Mouse (Mus musculus) lung, embryonic 16.5 days (tissue): ENCODE results near the gene Git2. TPM values are rescaled to one million over a fixed set of nuclear protein-coding genes. Genes with fewer than 3 reads are reported as not detected.

Experiments used
- ATAC-seq: fragments of 200-750 bp; cut with Nextera tagmentation; 2 replicates; pipeline ENCODE4 v1.8.0; 2017; ENCODE audit warnings: low read depth, mild to moderate bottlenecking, moderate library complexity
- H3K27ac ChIP-seq: fragments of 300-500 bp; sonication (generic); 2 replicates; pipeline ENCODE4 v1.5.1; 2014; ENCODE audit warnings: mild to moderate bottlenecking, control low read depth, low read length
- H3K27me3 ChIP-seq: fragments of 300-500 bp; sonication (generic); 2 replicates; pipeline ENCODE4 v1.6.1; 2014; ENCODE audit warnings: low read depth, low read length, mixed read lengths; ENCODE audit not compliant: control insufficient read depth, insufficient read depth
- H3K36me3 ChIP-seq: fragments of 300-500 bp; sonication (generic); 2 replicates; pipeline ENCODE4 v1.6.1; 2014; ENCODE audit warnings: low read length; ENCODE audit not compliant: control insufficient read depth, insufficient read depth
- H3K4me1 ChIP-seq: fragments of 300-500 bp; sonication (generic); replicated peaks from 2 replicates; pipeline ENCODE4 v1.6.1; 2014; ENCODE audit warnings: low read length, mixed read lengths; ENCODE audit not compliant: control insufficient read depth, insufficient read depth
- H3K4me2 ChIP-seq: fragments of 300-500 bp; sonication (generic); 2 replicates; pipeline ENCODE4 v1.6.1; 2014; ENCODE audit warnings: low read depth, low read length, control low read depth
- H3K4me3 ChIP-seq: fragments of 300-500 bp; sonication (generic); 2 replicates; pipeline ENCODE4 v1.5.1; 2014; ENCODE audit warnings: mild to moderate bottlenecking, low read length, control low read depth
- H3K9ac ChIP-seq: fragments of 300-500 bp; sonication (generic); 2 replicates; pipeline ENCODE4 v1.6.1; 2014; ENCODE audit warnings: low read length, control low read depth
- H3K9me3 ChIP-seq: fragments of 300-500 bp; sonication (generic); 2 replicates; pipeline ENCODE4 v1.6.1; 2016; ENCODE audit warnings: low read length; ENCODE audit not compliant: control insufficient read depth
- WGBS: fragments of 180-500 bp; shearing (Covaris S2); extraction: QIAGEN DNeasy Blood & Tissue Kit; methylation state at CpG from one replicate; pipeline ENCODE4 v1.1.7; 2014; 5-methylcytosine and 5-hydroxymethylcytosine counted together
- polyA plus RNA-seq: library from polyadenylated mRNA; unstranded; fragments of >200 nt; fragmentation: Nextera tagmentation; extraction: Ambion mirVana; gene quantifications from 2 replicates; pipeline ENCODE4 v1.2.1, GENCODE M21; 2015

Gene Git2
- polyA plus RNA-seq, 1 experiment from 2014 or later: 59.0 TPM

DNA sequence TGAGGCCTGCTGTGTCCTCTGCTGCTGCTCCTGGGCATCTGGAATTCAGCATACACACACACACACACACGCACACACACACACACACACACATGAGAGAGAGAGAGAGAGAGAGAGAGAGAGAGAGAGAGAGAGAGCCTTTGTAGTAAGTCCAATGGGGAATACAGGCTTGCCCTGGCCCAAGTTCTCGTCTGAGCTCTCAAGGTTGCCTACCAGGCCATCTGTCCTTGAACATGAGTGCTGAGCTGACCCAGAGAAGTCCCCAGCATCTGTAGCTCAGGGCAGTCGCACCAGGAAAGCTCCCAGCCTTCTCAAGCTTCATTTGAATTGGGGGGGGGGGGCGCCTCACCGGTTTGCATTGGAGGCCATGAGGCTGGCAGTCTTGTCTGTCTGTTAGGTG is 9.9 kb upstream of the Git2 start:
- ATAC-seq: no peak; the same call in 1 of the 2 replicates
- Histone ChIP-seq H3K27me3 (no peaks in the 10 kb centered on the region), H3K27ac (peak overlapping the region; percentile 96), H3K9me3 (no peaks in the 10 kb centered on the region), H3K4me3 (no peak overlapping the region), H3K9ac (peak overlapping the region; percentile 58), H3K4me1 (peaks cover 40% of the 10 kb centered on the region), H3K4me2 (peak overlapping the region; percentile 30; the same call in 1 of the 2 replicates), H3K36me3 (peaks cover 13% of the 10 kb centered on the region)
- WGBS: 50% methylated on average over 5 of the region's 5 CpGs

DNA sequence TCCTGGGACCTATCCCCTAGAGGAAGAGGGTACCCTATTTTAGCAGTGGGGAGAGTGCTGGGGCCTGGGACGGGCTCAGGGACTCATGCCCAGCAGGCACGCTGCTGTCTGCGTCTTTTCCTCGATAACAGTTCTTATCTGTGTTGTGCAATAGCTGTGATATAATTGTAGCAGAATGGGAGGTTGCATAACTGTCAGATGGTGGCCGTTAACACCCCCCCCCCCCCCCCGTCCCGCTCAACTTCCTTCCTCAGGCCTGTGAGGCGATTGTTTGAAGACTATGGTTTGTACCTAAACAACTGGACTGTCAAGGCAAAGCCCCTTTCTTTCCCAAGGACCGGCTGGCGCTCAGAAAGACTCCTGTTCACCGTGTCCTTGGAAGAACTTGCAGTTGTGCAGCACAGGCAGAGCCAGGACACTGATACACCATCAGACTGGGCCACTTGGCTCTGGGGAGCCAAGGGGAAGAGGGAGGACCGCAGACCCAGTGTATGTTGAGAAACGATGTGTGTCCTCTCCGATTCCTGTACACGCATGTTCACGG is 9.4 kb upstream of the Git2 start:
- peak overlapping the region; percentile 58 for H3K9ac ChIP-seq
- 27% methylated on average over 16 of the region's 16 CpGs for WGBS

DNA sequence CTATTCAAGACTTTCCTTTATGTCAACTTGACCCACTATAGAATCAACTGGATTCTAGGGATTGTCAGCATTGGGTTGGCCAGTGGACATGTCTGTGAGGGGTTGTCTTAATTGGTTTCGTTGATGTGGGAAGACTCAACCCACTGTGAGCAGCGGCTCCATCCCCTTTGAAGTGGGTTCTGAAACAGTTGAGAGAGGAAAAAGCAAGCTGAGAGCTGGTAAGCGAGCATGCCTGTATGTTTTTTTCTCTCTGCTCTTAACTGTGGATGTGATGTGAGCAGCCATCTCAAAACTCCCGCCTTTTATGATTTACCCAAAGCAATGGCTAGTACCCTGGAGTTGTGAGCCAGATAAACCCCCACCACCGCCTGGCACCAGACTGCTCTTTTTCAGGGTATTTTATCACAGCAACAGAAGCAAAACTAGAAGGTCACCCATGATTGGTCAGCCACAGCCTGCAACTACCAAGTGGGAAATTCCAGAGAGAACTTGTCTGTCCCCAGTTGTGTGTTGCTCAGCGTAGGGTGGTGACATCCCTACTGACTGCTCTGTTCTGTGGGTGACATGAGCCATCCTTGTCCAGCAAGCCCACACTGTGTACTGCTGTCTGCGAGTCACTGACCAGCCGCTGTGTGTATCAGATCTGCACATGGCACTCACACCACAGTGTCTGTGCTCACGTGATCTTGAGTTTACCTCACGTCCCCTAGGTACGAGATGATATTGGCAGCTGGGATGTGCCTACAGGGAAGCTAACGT is 8.3 kb upstream of the Git2 start:
- H3K4me3 ChIP-seq: no peak overlapping the region
- H3K36me3 ChIP-seq: peaks cover 6% of the 10 kb centered on the region
- ATAC-seq: peak; percentile 81
- WGBS: 68% methylated on average over 12 of the region's 12 CpGs
- no peaks in the 10 kb centered on the region for H3K27me3 ChIP-seq
- H3K4me2 ChIP-seq: no peak overlapping the region
- no peaks in the 10 kb centered on the region for H3K9me3 ChIP-seq
- no peak overlapping the region for H3K9ac ChIP-seq
- H3K4me1 ChIP-seq: peaks cover 42% of the 10 kb centered on the region
- H3K27ac ChIP-seq: peak overlapping the region; percentile 80

More for the DNA sequence above, 9.4 kb upstream of the Git2 start:
- no peaks in the 10 kb centered on the region for H3K9me3 ChIP-seq
- peak; percentile 85 for ATAC-seq
- peak overlapping the region; percentile 30; the same call in 1 of the 2 replicates for H3K4me2 ChIP-seq
- no peaks in the 10 kb centered on the region for H3K27me3 ChIP-seq
- H3K4me1 ChIP-seq: peaks cover 40% of the 10 kb centered on the region
- peak overlapping the region; percentile 96 for H3K27ac ChIP-seq
- no peak overlapping the region for H3K4me3 ChIP-seq
- H3K36me3 ChIP-seq: peaks cover 12% of the 10 kb centered on the region

DNA sequence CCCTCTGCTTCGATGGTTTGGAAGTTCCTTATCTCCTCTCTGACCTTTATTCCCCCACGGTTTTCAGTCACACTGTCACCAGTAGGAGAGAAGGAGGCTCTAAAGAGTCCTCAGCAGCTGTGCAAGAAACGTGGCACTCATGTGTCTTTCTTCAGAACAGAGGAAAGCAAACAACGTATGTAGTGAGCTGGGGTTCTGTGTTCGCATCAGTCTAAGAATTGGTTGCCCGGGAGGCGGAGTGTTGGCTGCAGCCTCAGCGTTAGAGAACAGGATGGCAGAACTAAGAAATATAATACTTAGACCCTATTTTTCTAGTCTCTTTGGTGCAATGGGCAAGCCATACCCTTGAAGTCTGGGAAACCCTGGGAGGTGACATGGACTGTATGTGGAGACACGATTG is 7.7 kb upstream of the Git2 start:
- Histone ChIP-seq H3K9me3 (no peaks in the 10 kb centered on the region), H3K4me2 (no peak overlapping the region), H3K4me1 (peaks cover 45% of the 10 kb centered on the region), H3K9ac (no peak overlapping the region), H3K27me3 (no peaks in the 10 kb centered on the region), H3K4me3 (no peak overlapping the region), H3K36me3 (peaks cover 6% of the 10 kb centered on the region), H3K27ac (peak overlapping the region; percentile 80)
- WGBS: 58% methylated on average over 9 of the region's 9 CpGs
- ATAC-seq: no peak

DNA sequence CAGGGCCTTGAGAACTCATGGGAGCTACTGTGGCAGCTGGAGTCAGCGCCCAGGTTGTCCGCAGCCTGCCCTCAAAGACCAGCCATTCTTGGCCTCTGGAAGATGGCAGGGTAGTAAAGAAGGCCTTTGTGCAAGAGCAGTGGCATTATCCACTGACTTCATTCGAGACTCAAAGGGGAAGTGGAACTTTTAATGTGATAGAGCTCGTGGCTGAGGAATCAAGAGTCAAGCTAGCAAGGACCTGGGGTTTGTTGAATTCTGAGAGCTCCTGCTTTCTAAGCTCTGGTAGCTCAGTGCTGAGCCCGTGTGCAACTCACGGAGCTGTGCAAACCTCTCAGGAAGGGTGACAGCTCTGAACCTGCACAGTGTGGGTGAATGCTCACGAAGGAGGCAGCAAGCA is 5.6 kb upstream of the Git2 start:
- H3K4me3 ChIP-seq: no peak overlapping the region
- no peak overlapping the region for H3K27ac ChIP-seq
- H3K9me3 ChIP-seq: no peaks in the 10 kb centered on the region
- WGBS: 86% methylated on average over 7 of the region's 7 CpGs
- ATAC-seq: no peak
- H3K4me1 ChIP-seq: peaks cover 47% of the 10 kb centered on the region
- H3K36me3 ChIP-seq: no peaks in the 10 kb centered on the region
- no peak overlapping the region for H3K4me2 ChIP-seq
- H3K27me3 ChIP-seq: no peaks in the 10 kb centered on the region
- H3K9ac ChIP-seq: no peak overlapping the region

DNA sequence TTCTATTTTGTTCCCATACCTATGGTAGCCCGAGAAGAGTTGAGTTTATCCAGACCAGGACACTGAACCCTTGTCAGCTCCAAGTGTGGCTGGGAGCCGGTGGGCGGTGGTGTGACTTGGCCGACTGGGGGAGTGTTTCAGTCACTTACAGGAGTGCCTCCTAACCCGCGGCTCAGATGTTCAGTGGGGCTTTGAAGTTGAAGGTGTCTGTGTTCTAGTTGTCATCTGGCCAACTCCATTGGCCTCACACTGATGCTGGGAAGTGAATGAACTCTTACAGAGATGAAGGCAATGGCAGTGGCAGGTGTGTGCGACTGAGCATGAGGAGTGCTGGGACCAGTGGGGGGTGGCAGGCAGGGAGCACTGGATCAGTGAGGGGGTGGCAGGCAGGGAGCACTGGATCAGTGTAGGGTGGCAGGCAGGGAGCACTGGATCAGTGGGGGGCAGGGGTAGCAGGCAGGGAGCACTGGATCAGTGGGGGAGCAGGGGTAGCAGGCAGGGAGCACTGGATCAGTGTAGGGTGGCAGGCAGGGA is 4.7 kb upstream of the Git2 start:
- Histone ChIP-seq H3K9ac (no peak overlapping the region), H3K27me3 (no peaks in the 10 kb centered on the region), H3K4me2 (no peak overlapping the region), H3K4me1 (peaks cover 40% of the 10 kb centered on the region), H3K9me3 (no peaks in the 10 kb centered on the region), H3K36me3 (no peaks in the 10 kb centered on the region), H3K4me3 (no peak overlapping the region), H3K27ac (no peak overlapping the region)
- 55% methylated on average over 7 of the region's 7 CpGs for WGBS
- no peak for ATAC-seq

DNA sequence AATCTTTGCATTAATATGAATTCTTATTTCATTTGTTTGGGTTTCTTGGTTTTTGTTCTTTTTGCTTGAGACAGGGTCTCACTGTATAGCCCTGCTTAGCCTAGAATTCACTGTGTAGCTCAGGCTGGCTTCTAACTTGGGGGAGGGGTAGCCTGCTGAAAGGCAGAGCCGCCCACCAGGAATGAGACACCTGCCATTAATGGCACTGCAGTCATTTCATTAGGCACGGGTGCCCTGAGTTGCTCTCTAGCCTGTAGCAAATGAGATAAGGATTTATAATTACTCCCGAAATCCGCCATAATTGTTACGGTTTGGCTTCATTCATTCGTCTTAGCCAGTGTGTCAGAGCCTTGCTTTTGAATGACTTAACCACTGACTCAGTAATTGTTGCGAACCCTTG is 857 bp upstream of the Git2 start:
- Histone ChIP-seq H3K27me3 (no peaks in the 10 kb centered on the region), H3K9ac (peak overlapping the region; percentile 89), H3K9me3 (no peaks in the 10 kb centered on the region), H3K27ac (no peak overlapping the region), H3K36me3 (no peaks in the 10 kb centered on the region), H3K4me3 (peak overlapping the region; percentile 74), H3K4me2 (peak overlapping the region; percentile 70), H3K4me1 (peaks cover 21% of the 10 kb centered on the region)
- WGBS: 74% methylated on average over 7 of the region's 7 CpGs
- ATAC-seq: no peak

DNA sequence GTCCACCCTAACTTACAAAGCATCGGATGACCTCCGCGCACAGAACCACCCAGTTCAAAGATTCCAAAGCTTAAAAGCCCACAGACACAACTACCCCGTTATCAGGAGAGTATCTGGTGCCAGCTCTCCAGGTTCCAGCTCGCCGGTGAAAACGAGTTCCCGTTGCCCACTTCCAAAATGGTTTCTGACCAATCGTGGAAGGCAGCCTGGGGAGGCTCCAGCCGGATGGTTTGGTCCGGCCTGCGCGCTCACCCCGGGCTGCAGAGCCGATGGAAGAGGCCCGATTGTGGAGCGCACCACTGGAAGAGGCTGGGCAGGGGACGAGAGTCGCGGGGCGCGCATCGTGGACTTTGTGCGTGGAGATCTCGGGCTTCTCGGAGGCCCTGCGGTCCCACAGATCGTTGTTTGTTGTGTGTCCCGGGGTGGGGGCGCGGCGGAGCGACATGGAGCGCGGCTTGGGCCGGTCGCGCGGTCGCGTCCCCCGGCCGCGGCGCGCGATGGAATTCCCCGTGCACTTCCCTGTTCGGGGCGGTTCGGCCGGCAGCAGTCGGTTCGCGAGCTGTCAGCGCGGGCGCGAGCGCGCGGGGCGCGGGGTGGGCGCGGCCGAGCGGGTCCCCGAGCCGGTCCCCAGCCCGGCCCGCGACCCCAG is 790 bp downstream of the Git2 start, which contains the start of gene Ankrd13a:
Gene Ankrd13a, plus strand, starts transcription at position 275 of the 649 bp plus-strand sequence.
- no peaks in the 10 kb centered on the region for H3K9me3 ChIP-seq
- under 1% methylated on average over 41 of the region's 73 CpGs for WGBS

DNA sequence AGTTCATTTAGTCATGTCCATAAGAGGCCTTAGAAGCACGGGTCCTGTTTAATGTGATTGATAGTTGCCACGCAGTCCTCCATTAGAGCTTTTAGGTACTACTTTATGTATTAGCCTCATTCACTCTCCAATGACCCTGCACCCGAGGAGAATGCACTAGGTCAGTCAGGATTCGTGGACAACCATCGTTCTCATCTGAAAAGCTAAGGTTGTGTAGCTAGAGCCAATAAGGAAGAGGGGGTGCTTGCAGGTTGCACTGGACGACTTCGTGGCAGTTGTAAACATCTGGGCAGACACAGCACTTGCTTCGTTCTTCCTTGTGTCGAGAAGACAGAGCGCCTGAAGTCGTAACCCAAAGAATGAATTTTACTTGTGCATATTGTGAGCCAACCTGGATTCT is 1.5 kb downstream of the Git2 start:
- ATAC-seq: no peak
- Histone ChIP-seq H3K9ac (peak overlapping the region; percentile 89), H3K9me3 (no peaks in the 10 kb centered on the region), H3K4me2 (peak overlapping the region; percentile 70), H3K27ac (peak overlapping the region; percentile 86), H3K36me3 (no peaks in the 10 kb centered on the region), H3K4me3 (peak overlapping the region; percentile 74), H3K4me1 (peaks cover 24% of the 10 kb centered on the region), H3K27me3 (no peaks in the 10 kb centered on the region)
- 2% methylated on average over 11 of the region's 11 CpGs for WGBS

More for the DNA sequence above, 790 bp downstream of the Git2 start, which contains the start of gene Ankrd13a:
- Histone ChIP-seq H3K9ac (peak within 1 kb of the TSS; percentile 89), H3K4me1 (peaks cover 24% of the 10 kb centered on the region), H3K36me3 (no peaks in the 10 kb centered on the region), H3K27me3 (no peaks in the 10 kb centered on the region), H3K27ac (peak within 1 kb of the TSS; percentile 86), H3K4me2 (peak within 1 kb of the TSS; percentile 70), H3K4me3 (peak within 1 kb of the TSS; percentile 74)
- ATAC-seq: peak; percentile 86
